Mouse (Mus musculus) layer of hippocampus, postnatal 14 days (tissue): ENCODE measurements at regions not wholly inside any gene's neighbourhood (a gene's known extent, or its start where the extent isn't known, plus 50 kb on each side); places are given as distances from the start of the nearest gene placed in this dataset.
A peak's percentile ranks its signal among the peaks of the same experiment; 100 is the strongest.

ENCODE experiments used
- DNase-seq, 2 experiments: peaks; one replicate each; pipeline ENCODE4 v3.0.0; 2021 to 2022; ENCODE audit warnings: low spot score in 2 of 2, mixed read lengths in 1 of 2

DNA sequence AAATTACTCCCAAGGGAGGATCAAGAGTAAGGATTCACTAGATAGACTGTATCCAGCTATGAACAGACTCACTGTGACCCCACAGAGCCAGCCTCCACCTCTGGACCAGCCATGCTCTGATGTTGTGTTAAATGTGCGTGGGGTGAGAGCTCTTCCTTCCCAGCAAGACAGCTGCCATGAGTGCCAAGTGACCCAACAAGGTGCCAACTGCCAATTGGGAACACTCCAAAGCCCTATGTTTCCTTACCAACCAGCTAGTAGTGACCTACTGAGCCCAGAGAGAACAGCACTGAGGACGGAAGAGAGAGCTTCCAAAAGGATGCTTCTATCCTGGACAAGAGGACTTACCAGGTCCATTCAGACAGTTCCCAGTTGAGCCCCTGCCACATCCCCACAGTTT, 241.3 kb upstream of the Pabpc6 start:
- no peak for DNase-seq

DNA sequence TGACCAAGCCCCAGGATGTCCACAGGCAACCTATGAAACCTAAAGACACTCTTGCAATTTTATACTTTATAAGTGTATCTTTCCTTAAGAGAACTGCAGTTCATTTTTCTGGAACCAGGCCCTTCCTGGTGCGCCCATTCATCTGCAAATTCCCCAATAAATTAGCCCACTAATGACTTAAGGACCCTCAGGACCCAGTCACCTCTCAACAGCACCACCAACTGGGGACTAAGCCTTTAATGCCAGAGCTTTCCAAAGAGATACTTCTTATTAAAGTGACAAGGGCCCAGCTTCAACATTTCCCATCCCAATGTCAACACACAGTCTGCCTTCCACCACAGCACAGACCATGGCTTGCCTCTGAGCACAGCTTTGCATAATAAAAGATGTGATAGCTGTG, 237.6 kb upstream of the Pabpc6 start:
- no peak for DNase-seq

DNA sequence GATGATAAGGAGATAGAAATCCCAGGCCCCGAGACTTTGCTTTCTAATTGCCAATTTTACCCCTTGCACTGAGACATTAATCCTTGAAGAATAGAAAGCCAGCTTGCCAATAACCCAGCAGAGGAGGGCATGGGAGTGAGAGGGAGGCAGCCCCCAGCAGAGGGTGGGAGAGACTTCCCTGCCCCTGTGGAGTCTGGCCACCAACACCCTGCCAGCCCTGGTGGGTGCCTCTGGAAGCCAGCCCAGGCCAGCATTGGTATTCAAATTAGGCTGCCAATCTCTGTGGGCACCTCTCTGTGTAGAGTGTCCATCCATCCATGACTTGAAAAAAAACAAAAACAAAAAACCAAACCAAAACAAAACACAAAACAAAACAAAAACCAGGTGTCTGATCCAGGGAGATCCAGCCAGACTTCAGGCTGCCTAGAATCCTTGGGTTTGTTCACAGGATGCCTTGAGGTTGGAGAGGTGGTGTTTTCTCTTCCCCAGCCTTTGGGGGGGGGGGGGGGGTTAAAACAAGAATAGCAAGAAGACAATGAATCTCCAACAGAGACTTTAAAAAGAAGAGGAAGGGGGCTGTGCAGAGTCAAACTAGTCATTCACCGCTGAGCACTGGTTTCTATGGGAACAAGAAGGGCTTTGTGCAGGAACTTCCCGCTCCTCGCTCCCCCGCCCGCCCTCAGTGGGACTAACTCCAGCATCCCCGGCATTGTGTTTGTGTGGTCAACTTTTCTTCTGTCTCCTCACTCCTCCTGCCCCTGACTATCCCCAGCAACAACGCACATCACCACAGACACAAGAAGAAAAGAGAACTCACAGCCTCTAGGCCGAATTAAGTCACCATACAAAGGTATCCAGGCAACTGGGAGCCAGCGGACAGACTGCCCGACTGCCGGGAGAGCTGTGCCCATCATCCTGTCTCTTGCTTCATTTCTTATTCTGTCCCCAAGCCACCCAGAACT, 236.3 kb upstream of the Pabpc6 start:
- peak; percentile 72 to 87 for DNase-seq

DNA sequence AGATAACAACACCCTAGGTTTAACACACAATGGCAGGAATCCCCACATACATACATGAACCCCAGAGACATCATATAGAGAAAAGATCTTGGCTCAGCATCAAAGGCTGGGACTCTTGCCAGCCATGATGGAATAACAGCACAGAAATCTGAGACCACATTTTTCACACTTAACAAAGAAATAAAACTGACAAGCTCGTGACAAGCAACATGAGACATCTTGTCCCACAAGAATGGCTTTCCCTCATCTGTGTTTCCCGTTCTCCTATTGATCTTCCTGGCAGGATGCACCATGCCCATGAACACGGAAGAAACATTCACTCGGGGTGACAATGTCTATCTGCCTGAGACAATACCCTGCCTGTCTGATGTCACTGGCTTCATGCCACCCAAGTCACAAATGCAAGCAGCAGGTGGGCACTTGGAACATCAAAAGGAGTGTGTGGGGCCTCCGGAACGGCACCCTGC, 235.0 kb upstream of the Pabpc6 start:
- no peak for DNase-seq

DNA sequence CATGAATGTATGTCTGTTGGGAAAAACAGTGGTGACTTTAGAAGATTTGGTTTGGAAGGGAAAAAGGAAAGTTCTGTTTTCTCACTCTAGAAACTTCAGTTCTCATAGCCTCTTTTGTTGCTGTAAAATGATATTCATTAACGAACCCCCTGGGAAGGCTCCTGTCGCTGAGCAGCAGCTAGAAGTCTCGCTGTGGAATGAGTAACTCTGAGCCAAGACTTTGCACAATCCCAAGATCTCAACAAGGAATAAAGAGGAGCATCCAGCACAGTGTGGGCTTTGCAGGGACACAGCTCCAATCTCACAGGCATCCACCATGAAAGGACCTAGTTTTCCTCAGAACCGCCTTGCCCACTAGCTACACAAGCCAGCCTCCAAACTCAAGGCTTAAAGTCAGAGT, 233.8 kb upstream of the Pabpc6 start:
- no peak for DNase-seq

- no peak for DNase-seq
These were observed 227.4 kb upstream of the Pabpc6 start for GRCm38 (mm10) chr17:9896964-9897363.

GRCm38 (mm10) chr17:9895686-9896082, 226.2 kb upstream of the Pabpc6 start:
- DNase-seq: no peak

DNA sequence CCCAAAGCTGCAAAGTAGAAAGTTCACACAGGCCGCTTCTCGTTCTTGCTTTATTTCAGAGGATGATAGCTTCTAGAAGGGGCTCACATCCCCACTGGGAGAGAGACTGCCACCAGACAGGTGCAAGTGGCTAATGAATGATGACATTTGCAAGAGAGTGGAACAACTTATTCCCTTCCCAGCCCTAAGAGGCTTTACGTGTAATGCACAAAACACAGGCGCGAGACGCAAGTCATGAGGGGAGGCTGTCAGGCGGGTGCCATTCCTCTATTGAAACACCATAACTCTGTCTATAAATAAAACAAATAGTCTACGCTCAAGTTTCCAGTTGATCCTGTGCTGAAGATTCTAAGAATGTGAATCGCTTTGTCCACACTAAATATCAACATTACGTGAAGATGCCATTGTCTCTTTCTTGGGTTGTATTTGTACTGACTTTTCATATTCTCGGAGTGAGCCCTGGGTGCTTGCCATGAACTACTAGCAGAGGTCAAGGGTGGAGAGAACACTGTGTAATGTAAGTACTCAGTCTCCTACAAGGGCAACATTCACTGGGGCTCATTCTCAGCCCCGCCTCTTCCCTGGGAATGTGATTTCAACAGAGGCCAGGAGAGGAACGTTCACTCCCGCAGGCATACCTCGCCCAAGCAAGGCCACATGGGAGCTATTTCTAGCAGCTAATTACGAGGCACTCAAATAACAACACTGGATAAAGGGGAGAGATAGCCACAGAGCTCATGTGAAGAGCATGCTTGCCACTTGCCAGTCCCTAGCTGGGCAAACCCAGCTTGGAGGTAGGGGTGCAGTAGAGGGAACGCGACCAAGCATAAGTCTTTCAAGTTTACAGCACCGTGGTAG, 225.5 kb upstream of the Pabpc6 start:
- DNase-seq: no peak

GRCm38 (mm10) chr17:9893966-9894365, 224.4 kb upstream of the Pabpc6 start:
- no peak for DNase-seq

DNA sequence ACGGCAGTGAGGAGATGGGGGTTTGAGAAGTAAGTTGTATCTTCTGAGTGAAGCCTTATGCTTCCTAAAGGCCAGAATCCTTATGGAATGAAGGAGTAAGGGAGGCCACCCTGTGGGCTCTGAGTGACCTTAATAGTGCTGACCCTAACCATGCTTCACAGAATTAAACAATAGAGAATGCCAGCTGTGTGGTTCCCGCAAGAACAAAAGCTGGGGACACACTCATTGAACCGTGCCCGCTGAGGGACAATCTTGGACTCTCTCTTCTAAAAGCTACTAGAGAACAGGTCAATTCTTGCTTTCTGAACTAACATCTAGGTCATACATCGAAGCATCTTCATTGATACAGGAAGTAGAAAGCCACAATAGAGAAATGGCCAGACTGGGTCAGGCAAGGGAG, 223.3 kb upstream of the Pabpc6 start:
- DNase-seq: no peak

GRCm38 (mm10) chr17:9892141-9892540, 222.6 kb upstream of the Pabpc6 start:
- DNase-seq: no peak

DNA sequence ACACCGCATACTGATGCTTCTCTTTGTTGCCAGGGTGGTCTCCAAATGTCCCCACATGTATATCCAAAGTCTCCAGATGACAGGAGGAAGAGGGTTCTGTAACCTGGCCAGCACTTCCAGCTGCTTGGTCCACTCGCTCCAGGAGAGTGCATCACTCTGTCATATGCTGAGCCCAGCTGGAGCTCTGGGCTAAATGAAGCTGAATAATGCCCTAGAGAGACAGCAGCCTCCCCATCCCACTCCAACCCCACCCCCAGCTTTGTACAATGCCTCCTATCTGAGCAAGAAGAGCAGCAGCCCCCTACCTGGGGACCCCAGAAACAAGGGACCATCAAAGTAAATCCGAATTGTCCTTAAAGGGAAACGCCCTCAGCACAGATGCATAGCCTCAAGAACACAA, 219.0 kb upstream of the Pabpc6 start:
- no peak for DNase-seq

DNA sequence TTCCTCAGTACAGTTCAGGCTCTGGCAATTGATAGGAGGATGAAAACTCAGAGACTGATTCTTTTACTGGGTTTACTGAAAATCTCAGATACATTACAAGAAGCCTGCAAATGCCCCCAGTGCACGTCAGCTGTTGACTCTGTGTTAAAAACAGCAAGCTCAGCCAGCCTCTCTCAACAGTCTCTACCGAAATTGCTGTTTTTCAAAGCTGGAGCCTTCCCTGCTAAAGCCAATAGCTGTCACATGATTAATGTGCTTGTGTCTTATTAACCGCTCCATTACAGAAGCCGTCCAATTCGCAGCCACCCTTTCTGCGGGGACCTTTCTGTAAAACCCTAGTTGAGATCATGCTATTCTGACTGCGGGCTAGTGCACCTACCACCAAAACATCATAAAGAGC, 215.6 kb upstream of the Pabpc6 start:
- DNase-seq: no peak

GRCm38 (mm10) chr17:9882639-9883226, 213.2 kb upstream of the Pabpc6 start:
- DNase-seq: peak in 1 of 2 experiments; percentile 23

- DNase-seq: peak in 1 of 2 experiments; percentile 80
These were observed 210.2 kb upstream of the Pabpc6 start for GRCm38 (mm10) chr17:9879556-9880206.

DNA sequence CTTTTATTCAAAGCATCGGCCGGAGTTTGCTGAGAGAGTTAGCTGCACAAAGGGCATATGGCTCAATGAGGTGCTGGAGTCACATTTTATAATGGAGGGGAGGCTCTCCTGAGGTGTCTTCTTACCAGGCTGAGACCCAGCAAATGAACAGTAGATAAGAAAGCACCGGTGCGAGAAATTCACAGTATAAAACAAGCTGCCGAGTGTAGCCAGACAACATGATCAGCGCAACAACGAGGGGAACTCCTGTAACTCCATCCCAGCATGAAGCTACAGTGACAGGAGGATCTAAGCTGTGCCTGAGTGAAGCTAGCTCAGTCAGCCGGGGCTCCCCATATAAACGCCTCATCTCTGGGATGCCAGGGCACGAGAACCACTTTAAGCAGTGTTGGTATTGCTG, 204.2 kb upstream of the Pabpc6 start:
- no peak for DNase-seq

- DNase-seq: no peak
These were observed 200.7 kb upstream of the Pabpc6 start for GRCm38 (mm10) chr17:9870237-9870636.

DNA sequence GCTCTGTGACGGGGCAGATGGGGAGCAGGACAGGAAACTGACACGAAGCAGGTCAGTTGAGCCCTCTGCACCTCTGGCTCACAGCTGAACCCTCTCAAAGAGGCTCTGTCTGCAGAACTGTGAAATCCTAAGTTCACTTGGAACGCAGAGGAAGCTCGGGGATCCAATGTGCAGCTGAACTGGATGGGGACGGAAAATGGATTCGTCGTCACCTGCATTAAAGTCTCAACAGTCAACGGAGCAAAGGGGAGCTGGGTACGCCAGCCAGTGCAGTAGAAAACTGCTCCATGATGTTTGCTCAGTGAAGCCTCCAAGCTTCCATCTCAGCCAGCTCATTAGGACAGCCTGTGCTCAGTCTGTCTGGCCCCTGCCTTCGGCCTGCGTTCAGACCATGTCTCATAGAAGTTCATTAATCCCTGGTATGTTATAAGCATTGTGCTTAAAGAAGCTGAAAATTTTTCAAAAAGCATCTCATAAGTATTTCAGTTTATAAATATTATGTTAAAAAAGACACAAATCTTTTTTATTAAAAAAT, 199.3 kb upstream of the Pabpc6 start:
- DNase-seq: no peak

DNA sequence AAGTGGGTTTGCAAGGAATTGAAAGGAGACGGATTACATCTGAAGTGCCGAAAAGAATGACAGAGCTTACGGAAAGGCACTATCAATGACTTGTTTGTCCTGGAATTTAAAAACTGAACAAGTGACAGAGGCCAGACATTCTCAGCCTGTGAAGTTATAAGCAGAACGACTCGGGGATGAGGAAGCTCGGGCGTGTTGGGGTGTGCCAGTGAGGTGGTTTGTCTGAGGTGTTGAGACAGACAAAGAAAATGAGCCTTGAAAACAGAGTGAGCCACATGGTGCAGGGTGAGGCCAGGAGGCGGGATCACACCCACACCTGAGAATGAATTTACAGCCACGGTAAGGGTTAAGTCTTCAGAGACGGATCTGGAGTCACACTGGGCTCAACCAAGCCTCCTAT, 194.7 kb upstream of the Pabpc6 start:
- no peak for DNase-seq

DNA sequence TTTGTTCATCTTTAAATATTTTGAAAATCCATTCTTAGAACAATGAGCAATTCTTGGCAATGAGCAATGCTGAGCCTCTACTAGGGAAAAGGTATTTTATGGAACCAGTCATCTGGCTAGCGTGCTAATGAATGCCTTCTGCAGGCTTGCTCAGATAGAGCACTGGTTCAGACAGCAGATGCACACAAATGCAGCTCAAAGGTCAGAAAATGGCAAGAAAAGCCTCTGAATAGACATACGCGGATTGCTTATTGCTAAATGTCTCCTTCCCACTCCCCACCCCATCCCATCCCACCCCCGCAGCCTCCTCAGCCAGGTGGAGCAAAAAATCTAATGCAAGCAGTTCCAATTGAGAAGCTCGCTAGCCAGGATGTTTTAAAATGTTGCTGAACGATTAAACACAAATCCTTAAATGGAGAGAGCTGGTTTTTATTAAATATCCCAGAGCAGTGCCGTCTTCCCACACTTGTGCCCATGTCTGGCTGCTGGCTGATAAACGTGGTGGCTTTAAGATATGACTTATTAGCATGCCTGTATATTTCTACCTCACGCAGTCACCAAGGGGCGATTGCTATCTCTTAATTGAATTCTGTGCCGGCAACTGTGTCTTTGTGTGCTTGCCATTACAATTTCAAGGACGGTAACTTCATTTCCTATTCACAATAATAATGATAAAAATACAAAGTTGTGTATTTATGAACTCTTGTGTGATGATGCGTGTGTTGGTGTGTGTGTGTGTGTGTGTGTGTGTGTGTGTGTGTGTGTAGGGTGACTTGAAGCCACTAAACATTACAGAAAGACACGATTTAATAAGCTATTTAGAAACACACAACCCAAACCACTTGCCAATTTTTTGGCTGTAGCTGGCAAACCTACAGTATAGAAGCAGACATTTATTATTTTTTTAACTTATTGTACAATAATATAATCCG, 192.7 kb upstream of the Pabpc6 start:
- no peak for DNase-seq
